Mouse (Mus musculus) skeletal muscle tissue, postnatal 0 days (tissue): Measurements from ENCODE around the gene Cfap58. TPM values are rescaled to one million over a fixed set of nuclear protein-coding genes. Genes with fewer than 3 reads are reported as not detected.

Experiments used
- microRNA-seq, 2 experiments: library from miRNA; unstranded; fragments of <30 nt; microRNA quantifications; one replicate each; pipeline ENCODE4; 2016
- polyA plus RNA-seq: library from polyadenylated mRNA; unstranded; fragments of >200 nt; fragmentation: Nextera tagmentation; extraction: Ambion mirVana; gene quantifications from 2 replicates; pipeline ENCODE4 v1.2.1, GENCODE M21; 2015

Cfap58 gene
- polyA plus RNA-seq: 0.04 TPM in 1 of 2 replicates, not detected in the other

GRCm38 (mm10) chr19:47937443-47938406 is at the start of gene Cfap58:
TSS of gene Cfap58 (plus strand) at chr19:47937675.

GRCm38 (mm10) chr19:47919126-47919965 is 18.1 kb upstream of the Cfap58 start, which contains the start of the genes Cfap43 and Itprip:
TSS of gene Cfap43 (minus strand) at chr19:47919287.
TSS of gene Itprip (minus strand) at chr19:47919299.

Small RNA genes within 50 kb of the gene (microRNA-seq; reads per million reads assigned to microRNA genes)
- gene Gm22240: 0 reads per million in 2 experiments

Other genes starting within 250 kb of the Cfap58 start
- gene Col17a1, start 245.6 kb upstream of the Cfap58 start, polyA plus RNA-seq: 2.5 and 2.9 TPM in 2 replicates
- 209 and 211 TPM in 2 replicates for gene Sfr1, start 206.0 kb upstream of the Cfap58 start, polyA plus RNA-seq
- 48.1 and 91.1 TPM in 2 replicates for gene Gsto1, start 82.7 kb upstream of the Cfap58 start, polyA plus RNA-seq
- gene Gsto2, start 72.1 kb upstream of the Cfap58 start, polyA plus RNA-seq: 1.1 and 1.5 TPM in 2 replicates
- gene Cfap43, start 18.4 kb upstream of the Cfap58 start, polyA plus RNA-seq: 0.12 and 0.14 TPM in 2 replicates
- gene Itprip, start 18.4 kb upstream of the Cfap58 start, polyA plus RNA-seq: 2.6 and 3.0 TPM in 2 replicates